Mouse (Mus musculus): ENCODE measurements around the gene Lyzl6. TPM values are rescaled to one million over a fixed set of nuclear protein-coding genes. Genes with fewer than 3 reads are reported as not detected.
"Not testable (repeated sequence)": the region's sequence is repeated elsewhere in the genome, so short reads cannot be mapped to it uniquely, and the experiment has no call there.

Gene Lyzl6
- total RNA-seq (2021) = not detected
- long read RNA-seq, experiment 1 = 0 reads
- long read RNA-seq, experiment 2 = 0 reads

DNA sequence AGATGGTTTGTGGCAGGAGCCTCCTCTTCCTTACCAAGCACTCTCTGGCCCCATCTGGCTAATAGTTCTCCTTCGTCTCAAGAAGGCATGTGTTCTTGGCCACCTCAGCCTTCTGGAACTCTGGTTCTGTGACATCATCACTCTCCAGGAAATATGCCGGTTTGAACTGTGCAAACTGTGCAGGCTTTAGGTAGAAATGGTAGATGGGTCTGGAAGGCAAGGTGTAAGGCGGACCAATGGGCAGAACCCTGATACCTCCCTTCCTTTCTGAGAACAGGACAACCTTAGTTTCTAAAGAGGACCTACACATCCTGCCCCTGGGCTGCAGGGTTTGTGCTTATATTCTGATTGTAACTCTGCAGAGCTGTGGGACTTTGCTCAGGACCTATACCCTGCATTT is at the start of gene Lyzl6:
TSS of gene Lyzl6 (minus strand) at position 101 of the 400 bp plus-strand sequence.
- DNase-seq = no peak

DNA sequence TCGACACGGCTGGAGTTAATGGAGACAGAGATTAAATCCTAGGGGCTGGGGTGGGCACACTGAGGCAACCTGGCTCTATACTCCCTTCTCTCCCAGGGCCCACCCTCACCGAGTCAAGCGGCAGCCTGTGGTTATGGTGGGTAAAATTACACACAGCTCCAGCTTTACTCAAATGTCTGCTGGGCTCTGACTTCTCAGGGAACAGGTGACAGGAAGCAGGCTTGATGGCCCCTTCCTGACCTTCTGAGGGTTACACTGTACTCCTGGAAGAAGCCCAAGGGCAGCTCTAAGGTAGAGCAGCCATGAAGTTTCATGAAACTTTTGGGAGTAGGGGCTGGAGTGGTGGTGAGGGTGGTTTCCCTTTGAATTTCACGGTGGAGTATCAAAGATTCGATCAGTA is 48.0 kb upstream of the Lyzl6 start:
- no peak for DNase-seq

DNA sequence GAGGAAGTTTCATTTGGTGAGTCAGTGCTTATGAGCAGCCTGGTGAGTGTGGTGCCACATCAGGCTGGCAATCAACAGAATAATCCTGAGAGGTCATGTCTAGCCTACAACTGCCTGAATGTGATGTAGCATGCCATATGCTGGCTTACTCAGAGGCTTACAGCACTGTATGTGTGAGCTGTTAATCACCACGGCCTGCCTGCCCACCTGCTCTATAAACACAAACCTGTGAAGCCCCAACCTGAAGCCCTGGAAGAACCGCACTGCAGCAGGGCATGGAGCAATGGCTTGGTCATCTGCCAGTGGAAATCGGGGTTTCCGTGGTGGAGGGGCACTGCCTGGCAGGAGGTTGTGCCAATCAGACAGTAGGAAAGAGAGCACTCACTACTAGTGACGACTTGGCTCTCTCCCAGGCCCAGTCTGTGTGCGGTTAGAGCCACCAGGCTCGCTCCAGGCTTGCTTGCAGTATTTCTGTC is 46.6 kb upstream of the Lyzl6 start:
- no peak for DNase-seq

DNA sequence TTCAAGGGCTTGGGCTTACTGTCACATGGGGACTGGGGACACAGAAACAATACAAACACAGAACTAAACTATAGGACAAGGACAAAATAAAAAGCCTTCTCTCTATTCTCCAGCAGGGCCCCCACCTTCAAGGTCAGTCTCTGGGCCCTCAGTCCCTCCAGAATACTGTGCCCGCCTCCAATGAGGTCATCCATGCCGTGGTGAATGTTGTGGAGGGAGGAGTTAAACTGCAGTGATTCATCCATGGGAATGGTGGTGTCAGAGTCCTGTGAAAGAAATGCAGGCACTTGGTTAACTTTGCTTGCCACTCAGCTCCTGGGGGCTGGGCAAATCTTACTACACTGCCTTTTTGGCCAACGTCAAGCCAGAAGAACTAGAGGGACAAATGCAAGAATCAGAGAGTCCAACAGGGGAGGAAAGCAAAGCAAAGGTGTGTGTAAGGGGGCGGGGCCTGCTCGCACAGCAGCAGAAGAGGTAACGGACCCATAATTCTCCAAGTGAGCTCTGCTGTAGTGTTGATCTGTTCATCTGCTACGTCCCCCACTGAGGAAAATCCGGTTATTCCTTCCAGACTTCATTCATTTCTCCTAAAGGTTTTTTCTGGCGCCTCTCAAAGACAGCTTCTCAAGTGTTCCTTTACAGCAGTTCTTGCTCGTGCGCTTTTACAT is 45.1 kb upstream of the Lyzl6 start:
- no peak for DNase-seq

DNA sequence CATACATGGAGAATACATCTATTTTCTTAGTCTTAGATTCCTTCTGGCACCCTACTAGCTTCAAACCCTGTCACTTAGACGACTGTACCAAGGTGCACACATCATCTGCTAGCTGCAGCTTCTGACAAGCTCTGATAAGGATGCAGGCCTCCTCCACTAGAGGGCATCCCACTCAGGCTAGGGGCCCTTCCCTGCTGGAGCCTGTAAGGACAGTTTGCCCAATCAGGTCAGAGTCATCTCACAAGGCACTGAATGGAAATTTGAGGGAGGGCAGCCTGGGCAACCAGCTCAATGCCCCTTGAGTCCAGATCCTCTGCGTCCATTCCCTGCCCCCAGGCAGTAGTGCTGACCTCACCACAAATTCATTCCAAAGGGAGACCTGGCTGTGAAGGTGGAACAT is 38.4 kb upstream of the Lyzl6 start:
- DNase-seq = not testable (repeated sequence)

DNA sequence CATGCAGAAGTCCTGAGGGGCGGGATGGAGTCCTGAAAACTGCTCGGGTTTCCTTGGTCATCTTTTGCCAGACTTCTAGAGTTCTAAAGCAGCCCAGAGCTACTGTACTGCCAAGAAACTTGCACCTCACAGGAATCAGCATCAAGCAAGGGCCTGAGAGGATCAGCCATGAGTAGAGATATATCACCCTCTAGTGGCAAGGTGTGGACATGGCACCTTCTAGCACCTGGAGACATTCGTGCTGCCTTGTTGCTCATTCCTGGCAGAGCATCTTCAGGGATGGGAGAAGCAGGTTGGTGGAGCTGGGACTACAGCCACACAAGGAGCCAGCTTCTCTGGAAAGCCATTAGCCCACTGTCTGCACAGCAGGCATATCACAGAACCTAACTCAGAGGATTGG is 36.9 kb upstream of the Lyzl6 start:
- DNase-seq = no peak

DNA sequence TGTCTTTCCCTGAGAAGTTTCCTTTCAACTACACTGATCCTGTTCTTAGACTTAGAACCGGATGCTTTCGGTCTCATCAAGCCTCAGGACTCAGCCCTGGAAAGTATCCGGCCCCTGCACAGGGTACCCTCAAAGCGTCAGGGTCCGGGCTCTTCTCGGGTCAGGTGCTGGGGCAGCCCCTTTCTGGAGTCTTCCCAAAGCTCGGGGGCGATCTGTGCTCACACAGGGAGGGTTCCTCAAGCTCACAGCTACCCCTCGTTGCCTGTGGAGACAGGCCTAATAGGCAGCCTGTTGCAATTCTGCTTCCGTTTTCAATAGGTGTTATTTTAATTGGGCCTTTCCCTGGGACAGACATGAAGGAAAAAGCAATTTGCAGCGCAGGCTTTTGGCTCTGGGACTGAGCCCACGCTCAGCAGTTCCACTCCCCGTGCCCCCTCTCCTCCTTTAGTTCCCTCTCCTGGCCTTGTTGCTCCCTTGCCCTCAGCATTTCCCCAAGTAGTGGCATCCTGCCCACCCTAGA is 28.3 kb upstream of the Lyzl6 start:
- DNase-seq = no peak

DNA sequence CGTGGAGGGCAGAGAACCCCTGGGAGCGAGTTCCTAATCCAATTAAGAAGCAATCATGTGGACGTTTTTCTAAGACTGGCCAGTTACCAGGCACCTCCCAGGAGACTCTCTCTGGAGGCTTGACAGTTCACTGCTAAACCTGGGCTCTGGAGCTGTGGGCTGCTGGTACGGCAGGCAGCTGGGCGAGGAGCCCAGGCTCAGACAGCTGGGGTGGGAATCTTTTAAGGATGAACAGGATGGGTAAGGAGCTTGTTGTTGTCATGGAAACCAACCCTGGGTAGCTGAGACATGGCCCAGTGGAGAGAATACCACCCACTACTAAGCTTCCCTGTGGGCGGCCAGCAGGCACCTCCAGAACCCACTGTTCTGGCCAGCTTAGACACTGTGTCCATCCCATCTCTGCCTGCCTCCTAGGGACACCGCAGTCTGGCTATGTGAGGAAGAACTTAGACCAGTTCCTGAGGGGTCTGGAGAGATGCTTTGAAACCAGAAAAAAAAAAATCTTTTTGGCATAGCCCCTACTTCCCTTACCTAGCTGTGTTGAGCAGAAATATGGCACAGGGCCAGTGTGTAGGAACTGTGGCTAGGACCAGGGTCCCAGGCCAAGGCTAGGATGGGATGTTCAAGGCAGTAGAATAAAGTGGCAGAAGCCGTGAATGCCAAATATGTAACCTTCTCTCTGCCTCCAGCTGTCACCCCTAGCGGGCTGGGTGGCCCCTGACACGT is 27.7 kb upstream of the Lyzl6 start:
- no peak for DNase-seq

DNA sequence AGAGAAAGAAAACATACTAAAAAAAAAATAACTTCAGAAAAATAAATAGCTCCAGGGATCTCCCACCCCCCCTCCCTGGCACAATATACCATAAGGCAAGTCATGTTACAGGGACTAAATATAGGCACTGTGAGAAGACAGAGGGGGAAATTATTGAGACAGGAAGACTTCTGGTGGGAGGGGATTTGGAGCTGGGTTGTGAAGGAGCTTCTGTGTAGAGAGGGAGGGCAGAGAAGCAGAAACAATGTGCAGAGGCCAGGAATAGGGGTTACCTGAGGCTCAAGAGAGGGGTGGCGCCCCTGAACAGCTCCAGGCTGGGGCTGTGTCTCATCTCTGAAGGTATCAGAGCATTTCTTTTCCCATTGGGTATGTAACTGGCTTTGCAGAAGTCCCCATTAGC is 27.0 kb upstream of the Lyzl6 start:
- DNase-seq = no peak

DNA sequence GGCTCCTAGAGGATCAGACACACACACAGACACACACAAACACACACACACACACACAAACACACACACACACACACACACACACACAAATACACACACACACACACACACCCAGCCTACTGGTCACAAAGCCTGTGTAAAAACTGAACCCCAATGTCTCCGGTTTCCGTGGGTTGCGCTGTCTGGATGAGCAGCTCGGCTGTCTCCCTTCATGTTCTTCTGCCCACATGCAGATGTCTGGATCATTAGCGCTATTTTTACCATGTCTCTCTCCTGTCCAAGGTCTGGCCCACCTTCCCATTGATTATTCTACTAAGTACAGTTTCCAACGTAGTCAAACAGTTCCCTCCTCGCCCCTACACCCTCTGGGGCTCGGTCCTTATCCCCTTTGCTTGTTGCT is 24.4 kb upstream of the Lyzl6 start:
- no peak for DNase-seq

DNA sequence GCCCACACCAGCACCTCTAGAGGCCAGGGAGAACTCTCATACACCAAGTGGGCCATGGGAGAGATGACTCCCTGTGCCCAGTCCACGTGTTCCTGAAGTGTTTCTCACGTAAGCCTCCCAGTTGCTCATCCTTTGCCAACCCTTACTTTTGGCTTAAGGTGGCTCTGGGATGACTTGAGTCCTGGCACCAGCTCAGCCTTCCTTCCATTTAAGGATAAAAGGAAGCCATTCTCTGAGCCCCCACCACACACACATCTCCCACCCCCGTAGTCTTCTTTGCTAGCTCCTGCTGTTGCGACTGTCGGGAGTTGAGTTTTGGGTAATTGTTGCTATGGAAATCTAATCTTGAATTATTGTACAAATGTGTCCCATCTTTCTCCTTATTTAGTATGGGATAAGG is 23.9 kb upstream of the Lyzl6 start:
- DNase-seq = no peak

DNA sequence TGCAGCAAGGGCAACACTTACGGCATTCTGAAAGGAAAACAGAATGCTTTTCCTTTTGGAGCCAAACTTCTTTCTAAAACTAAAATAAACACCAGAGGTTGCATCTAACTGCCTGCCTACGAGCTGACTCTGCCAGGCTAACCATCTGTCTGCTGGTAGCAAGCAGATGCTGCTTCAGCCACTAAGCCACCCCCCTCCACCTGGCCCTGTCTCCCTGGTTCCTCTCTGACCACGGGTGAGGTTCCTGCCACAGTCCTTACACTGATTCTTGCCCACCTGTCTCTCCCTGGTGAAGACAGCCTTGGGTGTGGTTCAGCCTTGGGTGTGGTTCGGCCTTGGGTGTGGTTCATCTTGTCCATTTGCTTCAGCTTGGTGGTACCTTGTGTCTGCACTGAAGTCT is 23.2 kb upstream of the Lyzl6 start:
- no peak for DNase-seq

DNA sequence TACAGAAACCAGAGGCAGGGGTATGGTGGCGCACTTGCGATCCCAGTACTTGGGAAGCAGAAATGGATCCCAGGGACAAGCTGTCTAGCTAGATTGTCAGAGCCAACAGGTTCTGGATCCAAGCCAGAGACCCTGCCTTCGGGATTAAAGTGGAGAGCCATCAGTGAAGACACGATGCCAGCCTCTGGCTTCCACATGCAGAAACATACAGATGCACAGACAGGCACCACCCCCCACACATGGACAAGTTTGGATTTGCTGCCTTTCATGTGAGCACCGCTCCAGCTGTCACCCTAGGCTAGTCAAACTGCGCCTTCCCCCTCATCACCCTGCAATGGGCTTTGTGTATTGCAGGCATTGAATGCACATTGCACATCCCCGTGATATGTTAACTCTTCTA is 19.5 kb upstream of the Lyzl6 start:
- no peak for DNase-seq

DNA sequence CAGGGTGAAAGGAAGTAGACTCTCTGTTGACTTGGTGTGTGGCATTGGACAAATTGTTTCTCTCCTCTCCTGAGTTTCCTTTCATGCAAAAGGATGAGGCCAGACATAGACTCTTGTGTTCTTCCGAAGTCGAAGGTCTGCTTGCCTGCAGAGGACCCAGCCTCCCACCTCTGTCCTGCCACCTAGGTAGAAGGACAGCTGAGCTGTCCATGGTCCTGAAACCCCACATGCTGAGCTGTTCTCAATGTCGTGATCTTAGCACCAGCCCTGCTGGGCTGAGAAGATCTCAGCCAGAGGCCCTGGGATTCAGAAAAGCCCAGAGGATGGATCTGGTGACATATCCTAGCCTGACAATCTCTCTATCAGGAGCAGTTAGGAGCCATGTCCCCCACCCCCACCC is 17.8 kb upstream of the Lyzl6 start:
- no peak for DNase-seq

DNA sequence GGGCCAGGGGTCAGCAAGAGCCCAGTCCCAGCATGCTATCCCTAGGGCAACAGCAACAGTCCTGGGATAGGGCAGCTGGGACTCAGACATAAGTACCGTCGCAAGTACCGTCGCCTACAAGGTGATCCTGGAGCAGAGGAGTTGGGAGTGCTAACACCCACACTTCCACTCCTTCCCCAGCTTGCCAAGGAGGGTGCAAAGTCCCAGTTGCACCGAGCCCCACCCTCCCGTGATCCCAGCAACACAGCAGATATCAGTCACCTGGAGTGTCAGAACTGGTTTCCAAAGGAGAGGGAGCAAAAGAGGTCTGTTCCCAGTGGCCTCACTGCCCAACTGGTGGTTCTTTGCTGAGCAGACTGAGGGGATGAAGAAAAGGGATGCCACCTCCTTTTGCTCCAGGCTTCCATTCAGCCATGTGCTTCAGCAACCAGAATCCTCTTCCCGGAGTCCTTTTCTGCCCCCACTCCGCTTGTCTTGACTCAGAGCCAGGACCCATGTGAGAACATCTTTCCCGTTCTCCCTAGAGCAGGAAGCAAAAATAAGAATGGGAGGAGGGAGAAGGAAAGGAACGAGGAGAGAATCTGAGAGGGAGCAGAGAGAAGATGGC is 14.8 kb upstream of the Lyzl6 start:
- DNase-seq = no peak

DNA sequence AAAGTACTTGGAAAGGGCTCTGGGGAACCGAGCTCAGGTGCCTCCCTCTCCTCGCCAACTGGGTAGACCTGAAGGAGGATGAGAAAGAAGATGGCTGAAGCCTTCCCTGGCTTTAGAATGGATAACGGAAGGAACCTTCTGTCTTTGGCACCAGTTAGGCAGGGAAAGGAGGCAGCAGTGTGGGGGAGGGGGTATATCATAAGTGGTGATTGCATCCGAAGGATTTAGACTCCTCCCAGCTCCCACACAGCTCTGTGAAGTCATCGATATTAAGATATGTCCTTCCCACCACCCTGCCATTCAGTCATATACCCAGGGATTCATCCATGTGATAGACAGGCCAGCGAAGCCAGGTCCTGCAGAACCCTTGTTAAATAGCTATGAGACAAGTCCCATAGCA is 12.7 kb upstream of the Lyzl6 start:
- no peak for DNase-seq

DNA sequence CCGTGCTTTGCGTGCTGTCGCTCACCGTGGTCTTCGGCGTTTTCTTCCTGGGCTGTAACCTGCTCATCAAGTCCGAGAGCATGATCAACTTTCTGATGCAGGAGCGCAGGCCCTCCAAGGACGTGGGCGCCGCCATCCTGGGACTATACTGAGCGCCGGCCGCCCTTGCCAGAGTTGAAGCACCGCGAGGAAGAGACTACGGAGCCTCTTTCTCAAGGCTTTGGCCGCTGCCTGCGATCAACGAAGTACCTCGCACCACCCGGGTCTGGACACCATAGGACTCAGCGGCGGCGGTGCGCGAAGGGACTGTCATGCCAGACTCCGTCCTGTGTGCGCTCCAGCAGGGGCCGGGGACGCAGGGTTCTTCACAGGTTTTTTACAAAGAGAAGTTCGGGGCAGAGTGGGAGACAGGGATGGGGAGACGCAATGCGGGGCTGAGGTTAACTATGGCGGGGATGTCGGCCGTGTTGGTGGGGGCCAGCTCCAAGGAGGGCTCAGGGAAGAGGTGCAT is 11.3 kb upstream of the Lyzl6 start:
- DNase-seq = no peak

DNA sequence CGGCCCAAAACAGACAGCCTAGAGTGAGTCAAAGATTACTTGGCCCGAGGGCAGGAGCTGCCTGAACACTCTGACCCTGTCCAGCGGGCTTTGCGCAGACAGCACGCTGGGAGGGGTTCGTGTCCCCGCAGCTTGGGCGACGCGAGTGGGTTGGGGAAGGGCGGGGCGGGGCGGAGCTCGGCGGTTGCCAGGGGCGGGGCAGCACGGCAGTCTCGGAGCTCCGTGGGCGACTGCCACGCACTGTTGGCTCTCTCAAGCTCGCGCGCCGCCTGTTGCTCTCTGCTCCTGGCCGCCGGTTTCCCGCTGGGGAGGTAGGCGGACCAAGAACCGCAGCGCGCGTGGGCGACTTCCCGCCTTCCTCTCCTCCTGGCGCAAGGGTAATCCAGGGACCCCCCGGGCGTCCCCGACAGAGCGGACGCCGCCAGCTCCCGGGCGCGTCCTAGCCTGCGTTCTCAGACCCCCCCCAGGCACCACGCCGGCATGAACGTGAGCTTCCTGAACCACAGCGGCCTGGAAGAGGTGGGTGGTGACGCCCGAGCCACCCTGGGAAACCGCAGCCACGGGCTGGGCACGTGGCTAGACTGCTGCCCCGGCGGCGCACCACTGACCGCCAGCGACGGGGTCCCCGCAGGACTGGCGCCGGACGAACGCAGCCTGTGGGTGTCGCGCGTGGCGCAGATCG is 10.8 kb upstream of the Lyzl6 start, which contains the start of gene Rprml:
TSS of gene Rprml (plus strand) at position 270 of the 682 bp plus-strand sequence.
- DNase-seq = no peak

DNA sequence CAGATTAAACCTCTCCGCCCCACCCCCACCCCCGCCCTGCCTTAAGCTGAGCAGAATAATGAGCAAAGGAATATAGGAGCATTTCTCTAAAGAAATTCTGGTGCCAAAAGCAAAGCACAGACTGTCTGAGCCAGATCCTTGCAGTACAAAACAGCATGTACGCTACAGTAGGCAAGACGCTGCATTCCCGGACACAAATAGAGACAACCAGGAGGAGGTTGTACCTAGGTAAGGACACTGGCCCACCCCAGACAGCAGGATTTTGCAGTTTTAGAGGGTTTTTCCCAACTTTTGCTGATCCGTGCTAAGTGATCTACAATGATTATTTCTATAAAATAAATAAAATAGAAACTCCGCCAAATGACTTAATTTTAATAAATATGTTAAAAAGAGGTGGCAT is 10.0 kb upstream of the Lyzl6 start:
- no peak for DNase-seq

DNA sequence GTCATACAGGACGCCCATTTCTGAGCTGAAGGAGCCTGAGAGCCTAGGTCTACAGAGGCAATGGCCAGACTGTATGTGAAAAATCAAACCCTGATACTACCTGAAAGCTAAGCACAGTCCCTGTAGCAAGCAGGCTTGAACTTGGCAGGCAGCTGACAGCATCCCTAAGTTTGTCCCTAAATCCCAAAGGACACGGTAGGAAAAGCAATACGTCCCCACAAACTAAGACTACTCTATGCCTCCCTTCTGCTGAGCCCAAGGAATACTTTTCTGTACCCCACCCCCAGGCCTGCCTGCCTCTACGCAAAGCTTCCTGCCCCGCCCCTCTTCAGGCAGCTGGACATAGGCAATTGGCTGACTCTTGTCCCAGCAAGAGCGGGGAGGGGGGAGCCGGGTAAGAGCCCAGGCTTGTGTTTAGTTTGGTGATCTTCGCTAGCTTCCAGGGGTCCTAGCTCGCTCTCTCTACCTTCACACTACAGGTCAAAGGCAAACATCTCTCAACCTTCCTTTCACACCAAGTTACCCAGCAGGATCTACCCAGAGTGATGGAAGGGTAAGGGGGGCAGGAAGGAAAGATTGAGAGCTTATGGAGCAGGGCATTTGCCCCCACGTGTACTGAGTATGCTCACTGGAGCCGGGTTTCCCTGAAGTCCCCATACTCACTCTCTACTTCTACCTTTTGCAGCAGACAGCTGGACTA is 9.4 kb upstream of the Lyzl6 start:
- DNase-seq = no peak

DNA sequence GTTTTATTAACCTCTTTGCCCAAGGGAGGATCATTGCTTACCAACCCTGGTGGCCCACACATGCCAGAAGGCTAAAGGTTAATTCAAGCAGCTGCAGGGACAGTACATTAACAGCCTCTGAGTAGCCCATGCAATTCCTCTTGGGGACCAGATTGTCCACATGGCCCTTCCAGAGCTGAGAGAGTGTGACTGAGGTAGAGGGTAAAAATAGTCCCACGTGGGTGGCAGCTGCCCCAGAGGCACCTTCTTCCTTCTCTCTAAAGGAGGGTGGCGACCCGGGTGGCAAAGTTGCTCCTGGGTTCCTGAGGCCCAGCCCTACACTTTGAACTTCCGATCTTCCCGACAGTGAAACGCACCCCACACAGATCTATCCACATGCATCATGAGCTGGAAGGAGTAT is 7.6 kb upstream of the Lyzl6 start:
- no peak for DNase-seq

DNA sequence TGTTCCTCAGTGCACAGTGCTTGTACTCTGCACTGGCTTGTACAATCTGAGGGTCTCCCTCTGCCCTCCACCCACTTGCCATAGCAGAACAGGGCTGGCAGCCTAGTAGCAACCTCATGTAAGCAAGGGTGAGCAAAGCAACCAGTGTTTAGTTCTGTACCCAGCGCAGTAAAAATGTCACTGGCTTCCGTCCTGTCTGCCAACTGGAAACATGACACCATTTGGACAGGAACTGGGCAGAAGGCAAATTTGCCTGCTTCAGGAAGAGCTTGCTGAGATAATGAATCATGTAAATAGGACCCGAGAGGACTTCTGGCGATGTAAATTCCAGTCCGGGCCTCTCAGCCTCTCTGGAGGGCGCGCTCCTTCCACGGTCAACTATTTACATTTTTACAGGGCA is 7.0 kb upstream of the Lyzl6 start:
- DNase-seq = no peak
